Comparison of ENCODE assay signal across 8 mouse cellular contexts in genomic region chr13:98390363-98390762, GRCm38 (mm10). TPM values are rescaled to one million over a fixed set of nuclear protein-coding genes. Genes with fewer than 3 reads are reported as not detected.
DNase-seq lines count a peak whose midpoint lies in the region; ATAC-seq and TF ChIP-seq lines count a peak whose summit lies in the region.
"Had no signal": no experiment of that assay in that cellular context is flagged by ENCODE, and none has a peak within 500 bp of the region (broad histone marks: within the 10 kb centered on the region; RNA-seq: fewer than 3 reads in every experiment).

No protein-coding gene starts in this region.

- peaks cover 78% of the 10 kb centered on the region for H3K27me3 ChIP-seq in E14TG2a.4 (ENCODE audit: insufficient read depth, low read length)
- peaks cover 53% of the 10 kb centered on the region for H3K27me3 ChIP-seq in midbrain, embryonic 11.5 days (ENCODE audit: control insufficient read depth, insufficient read depth, low read length)

- WGBS in midbrain, embryonic 11.5 days: 7% methylated on average over 6 of the region's 6 CpGs

- H3K4me3 ChIP-seq in E14TG2a.4 (replicated peaks; ENCODE audit: low read length): peak overlapping the region; percentile 77
- peak overlapping the region; percentile 33 for H3K4me3 ChIP-seq in midbrain, embryonic 11.5 days (ENCODE audit: low read depth, low read length)

- no peak for TF ChIP-seq CTCF in E14TG2a.4 (conservative IDR thresholded peaks at IDR 0.05; ENCODE audit: low read length)

- peaks cover 15% of the 10 kb centered on the region for H3K4me1 ChIP-seq in E14TG2a.4 (replicated peaks; ENCODE audit: low read depth, low read length)
- peaks cover 7% of the 10 kb centered on the region; the same call in 1 of the 2 replicates for H3K4me1 ChIP-seq in midbrain, embryonic 11.5 days (ENCODE audit: control insufficient read depth, insufficient read depth, low read length)

- intact Hi-C loops in heart, postnatal 10 days (cut with DNase I): no loop called here

- H3K9ac ChIP-seq in midbrain, embryonic 11.5 days (ENCODE audit: low read length): no peak overlapping the region

- peak overlapping the region; percentile 59 for H3K4me2 ChIP-seq in midbrain, embryonic 11.5 days

- H3K27ac ChIP-seq in midbrain, embryonic 11.5 days (ENCODE audit: low read depth, low read length): no peak overlapping the region

- H3K36me3 ChIP-seq in E14TG2a.4 (ENCODE audit: insufficient read depth, low read length): no peaks in the 10 kb centered on the region
- no peaks in the 10 kb centered on the region for H3K36me3 ChIP-seq in midbrain, embryonic 11.5 days (ENCODE audit: control insufficient read depth, insufficient read depth, low read length)

- peak; percentile 59 for DNase-seq in adipocyte (ENCODE audit: low spot score)
- DNase-seq in heart, postnatal 10 days: peak; percentile 46 to 48
- DNase-seq in midbrain, embryonic 11.5 days (ENCODE audit: low spot score, missing footprints): no peak
- DNase-seq in ovary, adult 18-20 months (ENCODE audit: low spot score): no peak
- no peak for DNase-seq in kidney, postnatal 14 days
- no peak for DNase-seq in frontal cortex, postnatal 25 days (ENCODE audit: low spot score in 2 of 2)
- DNase-seq: thymus, adult 18-20 months had no signal

- no peak for ATAC-seq in midbrain, embryonic 11.5 days (ENCODE audit: low FRiP score)

- H3K9me3 ChIP-seq in E14TG2a.4 (ENCODE audit: low read length): peaks cover 12% of the 10 kb centered on the region
- H3K9me3 ChIP-seq in midbrain, embryonic 11.5 days (ENCODE audit: control insufficient read depth, low read length): peaks cover 4% of the 10 kb centered on the region; the same call in 1 of the 2 replicates

RNA-seq across cellular contexts. Expression of gene Foxd1, which starts 36.3 kb away (rescaled TPM):
- under 1 TPM; 0.17 to 0.25 TPM for total RNA-seq in heart, postnatal 10 days (2021)
- polyA plus RNA-seq in midbrain, embryonic 11.5 days (2014; fragmentation: Nextera tagmentation; extraction: Ambion mirVana): 4.4 and 5.2 TPM in 2 replicates

Comparison
In these comparisons a context has a peak if more than half of its experiments do, and no peak if none do; other contexts are left out.
1. DNase-seq: peak in adipocyte (single experiment) and heart, postnatal 10 days (2 of 2); none in midbrain, embryonic 11.5 days (single experiment), ovary, adult 18-20 months (single experiment), kidney, postnatal 14 days (single experiment) and frontal cortex, postnatal 25 days (0 of 2).